Mouse (Mus musculus) erythroblast, adult 5-6 weeks (primary cell): ENCODE measurements at regions not wholly inside any gene's neighbourhood (a gene's known extent, or its start where the extent isn't known, plus 50 kb on each side); places are given as distances from the start of the nearest gene placed in this dataset.

Source experiments
- ATAC-seq: replicated peaks from 2 replicates; pipeline ENCODE4 v1.8.0; 2016; ENCODE audit warnings: moderate number of reproducible peaks, mild to moderate bottlenecking, moderate TSS enrichment, inconsistent platforms; ENCODE audit not compliant: poor library complexity, low FRiP score, severe bottlenecking

GRCm38 (mm10) chr4:106017065-106017646 lies 227.5 kb downstream of the Gm12728 start:
- no peak for ATAC-seq

- ATAC-seq, result no peak
These were observed 229.3 kb downstream of the Gm12728 start for GRCm38 (mm10) chr4:106018936-106019335.

- no peak for ATAC-seq
These were observed 230.7 kb downstream of the Gm12728 start for GRCm38 (mm10) chr4:106020338-106020737.

- ATAC-seq, result no peak
These were observed 234.9 kb downstream of the Gm12728 start for GRCm38 (mm10) chr4:106024591-106024990.

- ATAC-seq, result no peak
These were observed 236.4 kb downstream of the Gm12728 start for GRCm38 (mm10) chr4:106025966-106026637.

GRCm38 (mm10) chr4:106040376-106040775 lies 250.7 kb downstream of the Gm12728 start:
- no peak for ATAC-seq

GRCm38 (mm10) chr4:106042456-106042855 lies 252.8 kb downstream of the Gm12728 start:
- ATAC-seq, result no peak

- no peak for ATAC-seq
These were observed 254.0 kb downstream of the Gm12728 start for GRCm38 (mm10) chr4:106043661-106044060.

- ATAC-seq, result no peak
These were observed 258.4 kb downstream of the Gm12728 start for GRCm38 (mm10) chr4:106048053-106048452.

- no peak for ATAC-seq
These were observed 259.1 kb downstream of the Gm12728 start for GRCm38 (mm10) chr4:106048797-106049196.

GRCm38 (mm10) chr4:106049880-106050279 lies 260.2 kb downstream of the Gm12728 start:
- no peak for ATAC-seq

GRCm38 (mm10) chr4:106050297-106050696 lies 260.6 kb downstream of the Gm12728 start:
- ATAC-seq, result no peak

GRCm38 (mm10) chr4:106053496-106053895 lies 262.5 kb upstream of the Usp24 start:
- no peak for ATAC-seq

GRCm38 (mm10) chr4:106054324-106054723 lies 261.7 kb upstream of the Usp24 start:
- no peak for ATAC-seq

GRCm38 (mm10) chr4:106062651-106063050 lies 253.4 kb upstream of the Usp24 start:
- no peak for ATAC-seq

- no peak for ATAC-seq
These were observed 252.1 kb upstream of the Usp24 start for GRCm38 (mm10) chr4:106063851-106064382.

- ATAC-seq, result no peak
These were observed 249.0 kb upstream of the Usp24 start for GRCm38 (mm10) chr4:106067023-106067422.

GRCm38 (mm10) chr4:106083546-106083945 lies 232.5 kb upstream of the Usp24 start:
- ATAC-seq, result no peak

- no peak for ATAC-seq
These were observed 223.9 kb upstream of the Usp24 start for GRCm38 (mm10) chr4:106091927-106092675.

- ATAC-seq, result no peak
These were observed 223.3 kb upstream of the Usp24 start for GRCm38 (mm10) chr4:106092676-106093070.

- ATAC-seq, result no peak
These were observed 222.8 kb upstream of the Usp24 start for GRCm38 (mm10) chr4:106093252-106093651.
